Mouse (Mus musculus): ENCODE results near the gene Tex14. TPM values are rescaled to one million over a fixed set of nuclear protein-coding genes. Genes with fewer than 3 reads are reported as not detected.

Tex14 gene
- under 1 TPM; 0.18 to 0.39 TPM for polyA plus RNA-seq (2017; shearing (Covaris generic))

DNA sequence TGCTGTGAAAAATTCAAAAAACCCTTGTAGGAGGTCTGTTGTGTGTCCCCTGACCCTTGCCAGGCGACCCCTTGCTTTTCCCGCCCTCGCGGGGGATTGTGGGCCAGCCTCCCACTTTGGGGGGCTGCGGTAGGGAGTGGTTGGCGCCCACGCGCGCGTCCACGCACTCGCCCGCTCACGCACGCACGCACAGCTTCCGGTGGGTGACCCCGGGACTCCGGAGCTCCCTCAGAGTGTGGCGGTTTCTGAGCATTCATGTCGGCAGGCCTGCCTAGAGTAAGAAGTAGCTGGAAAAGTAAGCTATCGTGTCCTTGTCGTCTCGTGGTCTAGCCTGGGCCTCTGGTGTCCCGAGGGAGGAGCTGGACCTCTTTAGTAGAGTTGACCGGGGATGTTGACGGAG lies at the start of gene Tex14, which contains the start of gene Rad51c:
Gene Tex14 (plus strand): TSS at position 190 of the 400 bp plus-strand sequence.
Gene Rad51c (minus strand): TSS at position 79 of the 400 bp plus-strand sequence.

DNA sequence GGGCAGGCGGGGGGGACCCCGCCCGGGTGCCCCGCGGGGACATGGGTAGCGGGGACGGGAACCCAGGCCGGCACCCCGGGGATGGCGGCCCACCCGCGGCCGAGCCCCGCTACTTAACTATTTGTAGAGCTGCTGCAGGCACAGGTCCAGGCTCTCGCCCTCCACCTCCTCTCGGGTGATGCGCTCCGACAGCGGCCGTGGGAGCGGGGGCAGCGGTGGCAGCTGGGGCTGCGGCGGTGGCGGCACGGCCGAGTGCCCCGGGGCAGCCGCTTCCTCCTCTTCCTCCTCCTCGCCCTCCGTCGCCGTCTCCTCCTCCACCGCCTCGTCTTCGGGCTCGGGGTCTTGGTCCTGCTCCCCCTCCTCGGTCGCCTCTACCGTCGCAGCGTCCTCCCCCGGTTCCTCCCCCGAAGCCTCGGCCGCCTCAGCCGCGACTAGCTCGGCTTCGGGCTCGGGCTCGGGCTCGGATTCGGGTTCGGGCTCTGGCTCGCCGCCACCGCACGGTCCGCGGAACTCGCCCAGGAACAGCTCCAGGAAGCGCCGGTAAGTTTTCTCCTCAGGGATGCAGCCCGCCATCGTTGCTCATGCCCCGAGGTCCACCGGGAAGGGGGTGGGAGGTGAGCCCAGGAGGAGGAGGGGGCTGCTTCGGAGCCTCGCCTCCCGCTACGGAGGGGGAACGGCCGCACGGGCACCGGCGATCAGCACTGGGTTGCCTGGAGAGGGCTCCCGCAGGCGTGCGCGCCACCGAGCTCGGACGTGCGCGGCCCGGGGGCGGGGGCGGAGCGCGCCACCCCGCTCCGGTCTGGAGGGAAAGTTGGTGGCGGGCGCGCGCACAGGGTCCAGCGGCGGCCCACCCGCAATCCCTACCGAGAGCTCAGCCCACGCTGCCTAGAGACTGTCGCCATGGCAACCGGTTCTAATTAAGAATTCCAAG lies 46.3 kb upstream of the Tex14 start, which contains the start of gene Ppm1e:
Gene Ppm1e (minus strand): TSS at position 693 of the 931 bp plus-strand sequence.

GRCm38 (mm10) chr11:87566501-87566900 lies 161.6 kb downstream of the Tex14 start, which contains the start of gene Gm11492:
Gm11492 (plus strand) TSS chr11:87566653.

GRCm38 (mm10) chr11:87568255-87568953 lies 163.5 kb downstream of the Tex14 start, which contains the start of gene Sept4:
Sept4 (plus strand) TSS chr11:87568903.

GRCm38 (mm10) chr11:87591526-87592353 lies 186.9 kb downstream of the Tex14 start, which contains the start of gene Mtmr4:
Mtmr4 (plus strand) TSS chr11:87592162.

Other genes with a start within 250 kb of the Tex14 start
- gene Ppm1e, start 46.0 kb upstream of the Tex14 start, polyA plus RNA-seq (2017; shearing (Covaris generic)), result 1 to 10 TPM in 1 of 2 experiments, under 1 TPM in 1; 0.19 to 3.0 TPM
- 1 to 10 TPM in 1 of 2 experiments, under 1 TPM in 1; 0.30 to 2.4 TPM for gene Rad51c, start 111 bp upstream of the Tex14 start, polyA plus RNA-seq (2017; shearing (Covaris generic))
- gene Gm11492, start 161.6 kb downstream of the Tex14 start, polyA plus RNA-seq (2017; shearing (Covaris generic)), result not detected
- gene Sept4, start 163.8 kb downstream of the Tex14 start, polyA plus RNA-seq (2017; shearing (Covaris generic)), result 1 to 10 TPM; 1.3 to 6.0 TPM
- gene Mtmr4, start 187.1 kb downstream of the Tex14 start, polyA plus RNA-seq (2017; shearing (Covaris generic)), result 10 to 100 TPM; 26.7 to 34.1 TPM
- gene Hsf5, start 212.1 kb downstream of the Tex14 start, polyA plus RNA-seq (2017; shearing (Covaris generic)), result under 1 TPM; 0.10 to 0.66 TPM